Mouse (Mus musculus) intestine, embryonic 14.5 days (tissue): ENCODE data around the gene Ccpg1. TPM values are rescaled to one million over a fixed set of nuclear protein-coding genes. Genes with fewer than 3 reads are reported as not detected.

ENCODE experiments used
- ATAC-seq: fragments of 200-750 bp; cut with Nextera tagmentation; replicated peaks from 2 replicates; pipeline ENCODE4 v1.8.0; 2017; ENCODE audit warnings: low read depth, moderate number of reproducible peaks, moderate TSS enrichment, moderate library complexity; ENCODE audit not compliant: low FRiP score, low TSS enrichment
- DNase-seq: peaks from one replicate; pipeline ENCODE4 v3.0.0-alpha.2; 2018; ENCODE audit warnings: low spot score
- H3K27ac ChIP-seq: fragments of 300-500 bp; sonication (generic); 2 replicates; pipeline ENCODE4 v1.5.1; 2014; ENCODE audit warnings: low read depth, mild to moderate bottlenecking, control low read depth
- H3K27me3 ChIP-seq: fragments of 300-500 bp; sonication (generic); replicated peaks from 2 replicates; pipeline ENCODE4 v1.6.1; 2014; ENCODE audit warnings: low read length, control low read depth; ENCODE audit not compliant: control insufficient read depth, insufficient read depth
- H3K36me3 ChIP-seq: fragments of 300-500 bp; sonication (generic); 2 replicates; pipeline ENCODE4 v1.6.1; 2014; ENCODE audit warnings: low read length, control low read depth; ENCODE audit not compliant: control insufficient read depth, insufficient read depth
- H3K4me1 ChIP-seq: fragments of 300-500 bp; sonication (generic); replicated peaks from 2 replicates; pipeline ENCODE4 v1.6.1; 2014; ENCODE audit warnings: low read length, control low read depth, mixed read lengths; ENCODE audit not compliant: control insufficient read depth, insufficient read depth
- H3K4me2 ChIP-seq: fragments of 300-500 bp; sonication (generic); 2 replicates; pipeline ENCODE4 v1.6.1; 2014; ENCODE audit warnings: low read length
- H3K4me3 ChIP-seq: fragments of 300-500 bp; sonication (generic); 2 replicates; pipeline ENCODE4 v1.5.1; 2014; ENCODE audit warnings: low read depth, low read length, control low read depth, mixed read lengths
- H3K9ac ChIP-seq: fragments of 300-500 bp; sonication (generic); 2 replicates; pipeline ENCODE4 v1.6.1; 2014; ENCODE audit warnings: mild to moderate bottlenecking, low read length
- H3K9me3 ChIP-seq: fragments of 300-500 bp; sonication (generic); 2 replicates; pipeline ENCODE4 v1.6.1; 2016; ENCODE audit warnings: low read length, control low read depth; ENCODE audit not compliant: control insufficient read depth
- WGBS: fragments of 180-500 bp; shearing (Covaris S2); extraction: QIAGEN DNeasy Blood & Tissue Kit; methylation state at CpG from one replicate; pipeline ENCODE4 v1.1.7; 2014; 5-methylcytosine and 5-hydroxymethylcytosine counted together
- polyA plus RNA-seq: library from polyadenylated mRNA; unstranded; fragments of >200 nt; fragmentation: Nextera tagmentation; extraction: Ambion mirVana; gene quantifications from 2 replicates; pipeline ENCODE4 v1.2.1, GENCODE M21; 2014

Ccpg1 gene
- 21.8 and 22.4 TPM in 2 replicates for polyA plus RNA-seq

DNA sequence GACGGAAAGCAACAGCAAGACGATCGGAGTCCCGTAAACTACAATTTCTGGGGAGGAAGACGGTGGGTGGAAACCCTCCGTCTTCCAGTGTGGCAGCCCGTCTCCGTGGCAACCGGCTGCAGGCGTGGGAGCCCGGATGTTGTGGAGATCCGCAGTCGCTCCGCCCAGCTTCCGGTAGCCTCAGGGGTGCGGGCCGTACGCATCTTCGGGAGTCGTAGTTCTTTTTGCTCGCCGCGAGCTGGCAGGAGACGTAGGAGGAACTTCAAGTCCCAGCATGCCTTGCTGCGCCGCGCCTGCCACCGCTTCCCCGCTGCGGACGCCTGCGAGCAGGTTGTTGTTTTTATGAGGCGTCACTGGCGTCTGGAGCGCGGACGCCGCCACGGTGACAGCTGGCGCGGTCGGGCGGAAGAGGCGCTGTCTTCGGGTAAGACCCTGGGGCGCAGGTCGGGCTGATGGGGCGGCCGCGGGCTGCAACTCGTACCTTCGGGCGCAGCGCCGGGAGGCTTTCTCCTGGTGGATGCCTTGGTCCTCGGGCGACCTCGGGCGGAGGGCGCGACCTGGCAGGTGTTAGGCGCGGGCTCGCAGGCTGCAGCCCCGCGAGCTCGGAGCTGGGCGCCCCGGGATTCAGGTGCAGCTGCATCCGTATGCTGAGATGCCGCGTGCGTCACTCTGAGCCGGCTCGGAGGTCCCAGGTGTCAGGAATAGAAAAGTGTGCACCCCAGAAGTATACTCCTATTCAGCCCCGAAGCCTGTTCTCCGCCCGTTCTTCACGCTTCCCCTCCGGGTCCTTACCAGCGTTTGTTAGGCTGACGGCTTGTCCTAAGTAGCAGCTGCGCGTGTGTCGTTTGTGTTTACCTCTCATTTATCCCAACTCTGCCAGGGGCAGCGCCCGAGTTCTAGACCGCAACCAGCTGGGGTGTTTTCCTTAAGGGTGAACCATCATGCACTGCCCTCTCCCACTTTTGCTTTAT is at the start of gene Ccpg1, which contains the start of gene Ccpg1os:
Gene Ccpg1 (plus strand): TSS at position 180 of the 971 bp plus-strand sequence.
Gene Ccpg1os (minus strand): TSS at position 133 of the 971 bp plus-strand sequence.
- ATAC-seq (peak; percentile 100), DNase-seq (peak; percentile 92)
- H3K9me3 ChIP-seq = no peaks in the 10 kb centered on the region
- H3K4me2 ChIP-seq = peak within 1 kb of the TSS; percentile 92
- peaks cover 6% of the 10 kb centered on the region; the same call in 1 of the 2 replicates for H3K4me1 ChIP-seq
- H3K9ac ChIP-seq = peak within 1 kb of the TSS; percentile 63
- H3K36me3 ChIP-seq = no peaks in the 10 kb centered on the region
- H3K27me3 ChIP-seq = no peaks in the 10 kb centered on the region
- under 1% methylated on average over 88 of the region's 88 CpGs for WGBS
- peak within 1 kb of the TSS; percentile 89 for H3K4me3 ChIP-seq
- no peak within 1 kb of the TSS; the same call in 1 of the 2 replicates for H3K27ac ChIP-seq

DNA sequence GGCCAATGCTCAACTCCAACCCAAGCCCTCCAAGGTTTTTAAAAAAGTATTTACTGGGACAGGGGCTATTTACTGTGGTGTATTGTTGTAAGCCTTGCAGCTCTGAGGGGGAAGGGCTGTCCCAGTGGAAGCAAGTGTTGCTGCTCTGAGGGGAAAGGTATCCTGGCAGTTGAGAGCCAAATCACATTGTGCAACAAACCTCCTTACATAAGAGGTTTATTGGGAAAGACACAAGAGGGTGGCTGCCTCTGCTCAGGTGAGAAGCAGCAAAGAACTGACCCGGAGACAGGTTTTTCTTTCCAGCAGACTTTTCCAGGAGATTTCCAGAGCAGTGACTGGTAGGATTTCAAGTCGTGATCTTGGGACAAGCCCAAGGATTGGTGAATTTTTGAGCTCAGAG is 48.9 kb upstream of the Ccpg1 start:
- H3K27me3 ChIP-seq = no peaks in the 10 kb centered on the region
- no peaks in the 10 kb centered on the region for H3K9me3 ChIP-seq
- H3K27ac ChIP-seq = no peak overlapping the region
- H3K9ac ChIP-seq = no peak overlapping the region
- ATAC-seq = no peak
- DNase-seq = no peak
- no peak overlapping the region for H3K4me3 ChIP-seq
- no peak overlapping the region for H3K4me2 ChIP-seq
- no peaks in the 10 kb centered on the region for H3K4me1 ChIP-seq
- 82% methylated on average over 2 of the region's 2 CpGs for WGBS
- no peaks in the 10 kb centered on the region for H3K36me3 ChIP-seq

DNA sequence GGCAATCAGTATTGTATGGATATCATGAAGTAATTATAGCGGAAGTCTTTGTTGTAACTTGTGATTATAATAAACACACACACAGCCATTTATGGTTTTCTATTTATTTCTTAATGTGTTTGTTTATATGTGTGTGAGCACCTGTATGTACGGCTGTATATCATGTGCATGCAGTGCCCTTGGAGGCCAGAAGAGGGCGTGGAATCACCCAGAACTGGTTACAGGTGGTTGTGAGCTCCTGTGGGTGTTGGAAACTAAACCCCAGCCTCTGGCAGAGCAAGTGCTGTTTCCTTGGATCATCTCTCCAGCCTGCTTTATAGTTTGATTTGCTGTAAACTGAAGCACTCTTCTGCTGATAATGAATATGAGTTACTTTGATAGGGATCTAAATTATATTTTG is 41.8 kb upstream of the Ccpg1 start:
- Histone ChIP-seq H3K9ac (no peak overlapping the region), H3K27me3 (no peaks in the 10 kb centered on the region), H3K4me1 (no peaks in the 10 kb centered on the region), H3K9me3 (no peaks in the 10 kb centered on the region), H3K36me3 (peaks cover 25% of the 10 kb centered on the region), H3K4me2 (no peak overlapping the region), H3K27ac (no peak overlapping the region), H3K4me3 (no peak overlapping the region)
- no peak for DNase-seq
- 59% methylated on average over 3 of the region's 3 CpGs for WGBS
- no peak for ATAC-seq

DNA sequence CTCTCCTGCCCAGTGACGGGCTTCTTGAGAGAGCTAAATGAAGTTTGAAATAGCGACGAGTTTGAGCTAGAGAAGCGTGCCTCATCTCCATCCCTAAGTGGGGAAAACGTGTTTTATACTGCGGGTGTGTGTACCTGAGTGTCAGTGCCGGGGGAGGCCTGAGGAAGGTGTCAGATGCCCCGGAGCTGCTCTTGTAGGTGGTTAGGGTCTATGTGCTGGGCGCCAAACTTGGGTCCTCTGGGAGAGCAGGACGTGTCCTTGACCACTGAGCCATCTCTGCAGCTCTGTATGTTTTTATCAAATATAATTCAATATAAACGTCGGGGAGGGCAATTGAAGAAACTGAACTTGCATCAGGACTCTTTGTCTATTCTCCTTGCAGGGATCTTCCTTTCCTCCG is 40.9 kb upstream of the Ccpg1 start:
- WGBS = 93% methylated on average over 13 of the region's 13 CpGs
- Histone ChIP-seq H3K36me3 (peaks cover 25% of the 10 kb centered on the region), H3K4me2 (no peak overlapping the region), H3K9me3 (no peaks in the 10 kb centered on the region), H3K9ac (no peak overlapping the region), H3K27me3 (no peaks in the 10 kb centered on the region), H3K4me1 (no peaks in the 10 kb centered on the region), H3K27ac (no peak overlapping the region), H3K4me3 (no peak overlapping the region)
- no peak for ATAC-seq
- no peak for DNase-seq

DNA sequence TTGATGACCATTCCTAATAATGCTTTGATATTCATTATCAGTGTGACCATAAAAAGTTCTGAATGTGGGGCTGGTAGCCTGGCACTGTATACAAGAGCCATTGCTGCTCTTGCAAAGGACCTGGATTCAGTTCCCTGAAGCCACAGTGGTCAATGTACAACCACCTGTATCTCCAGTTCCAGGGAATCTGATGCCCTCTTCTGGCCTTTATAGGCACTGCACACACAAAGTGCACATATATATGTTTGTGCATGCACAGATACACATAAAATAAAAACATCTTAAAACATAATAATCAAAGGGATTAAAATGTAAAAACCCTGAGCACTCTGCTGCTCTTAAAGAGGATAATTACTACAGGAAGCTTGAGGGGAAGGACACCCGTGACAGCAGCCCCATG is 38.2 kb upstream of the Ccpg1 start:
- H3K9me3 ChIP-seq = no peaks in the 10 kb centered on the region
- ATAC-seq = no peak
- DNase-seq = no peak
- H3K27ac ChIP-seq = no peak overlapping the region
- no peak overlapping the region for H3K4me3 ChIP-seq
- H3K4me1 ChIP-seq = no peaks in the 10 kb centered on the region
- no peak overlapping the region for H3K4me2 ChIP-seq
- H3K36me3 ChIP-seq = peaks cover 25% of the 10 kb centered on the region
- no peak overlapping the region for H3K9ac ChIP-seq
- 96% methylated on average over 1 of the region's 1 CpGs for WGBS
- H3K27me3 ChIP-seq = no peaks in the 10 kb centered on the region

DNA sequence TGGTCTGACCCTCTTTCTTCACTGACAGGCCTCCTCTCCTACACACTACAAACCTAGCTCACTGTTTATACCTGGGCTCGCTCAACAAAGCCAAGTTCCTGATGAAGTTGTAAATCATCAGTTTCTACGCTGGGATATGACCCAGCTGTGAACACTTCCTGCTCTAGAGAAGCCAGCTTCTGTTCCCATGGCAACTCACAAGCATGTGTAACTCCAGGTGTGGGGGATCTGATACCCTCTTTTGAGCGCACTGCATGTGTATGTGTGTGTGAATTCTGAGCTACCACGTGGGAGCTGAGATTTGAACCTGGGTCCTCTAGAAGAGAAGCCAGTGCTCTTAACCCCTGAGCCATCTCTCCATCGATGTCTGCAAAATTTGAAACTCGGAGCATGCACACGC is 35.7 kb upstream of the Ccpg1 start:
- Histone ChIP-seq H3K9me3 (no peaks in the 10 kb centered on the region), H3K9ac (no peak overlapping the region), H3K27me3 (no peaks in the 10 kb centered on the region), H3K27ac (no peak overlapping the region), H3K4me2 (no peak overlapping the region), H3K4me3 (no peak overlapping the region), H3K36me3 (peaks cover 25% of the 10 kb centered on the region), H3K4me1 (no peaks in the 10 kb centered on the region)
- ATAC-seq (peak; percentile 84), DNase-seq (no peak)
- 51% methylated on average over 7 of the region's 7 CpGs for WGBS

DNA sequence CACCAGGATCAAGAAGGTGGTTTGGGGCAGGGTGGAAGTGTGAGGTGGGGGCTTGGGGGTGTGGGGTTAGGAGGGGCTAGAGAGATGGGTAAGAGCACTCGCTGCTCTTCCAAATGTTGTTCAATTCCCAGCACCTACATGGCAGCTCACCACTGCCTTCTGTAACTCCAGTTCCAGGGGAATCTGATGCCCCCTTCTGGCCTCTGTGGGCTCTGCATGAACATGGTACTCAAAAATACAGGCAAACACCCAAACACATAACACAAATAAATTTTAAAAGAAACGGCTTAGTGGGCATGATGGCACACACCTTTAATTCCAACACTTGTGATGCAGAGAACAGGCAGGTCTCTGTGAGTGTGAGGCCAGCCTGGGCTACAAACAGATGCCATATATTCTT is 30.5 kb upstream of the Ccpg1 start:
- H3K9ac ChIP-seq = no peak overlapping the region
- ATAC-seq (no peak), DNase-seq (no peak)
- H3K9me3 ChIP-seq = no peaks in the 10 kb centered on the region
- H3K27me3 ChIP-seq = no peaks in the 10 kb centered on the region
- 0 out of 2 replicates have a peak, but pooled peaks cover 3% of the 10 kb centered on the region for H3K4me1 ChIP-seq
- 44% methylated on average over 2 of the region's 2 CpGs for WGBS
- no peak overlapping the region for H3K4me3 ChIP-seq
- H3K4me2 ChIP-seq = no peak overlapping the region
- no peaks in the 10 kb centered on the region for H3K36me3 ChIP-seq
- H3K27ac ChIP-seq = no peak overlapping the region

DNA sequence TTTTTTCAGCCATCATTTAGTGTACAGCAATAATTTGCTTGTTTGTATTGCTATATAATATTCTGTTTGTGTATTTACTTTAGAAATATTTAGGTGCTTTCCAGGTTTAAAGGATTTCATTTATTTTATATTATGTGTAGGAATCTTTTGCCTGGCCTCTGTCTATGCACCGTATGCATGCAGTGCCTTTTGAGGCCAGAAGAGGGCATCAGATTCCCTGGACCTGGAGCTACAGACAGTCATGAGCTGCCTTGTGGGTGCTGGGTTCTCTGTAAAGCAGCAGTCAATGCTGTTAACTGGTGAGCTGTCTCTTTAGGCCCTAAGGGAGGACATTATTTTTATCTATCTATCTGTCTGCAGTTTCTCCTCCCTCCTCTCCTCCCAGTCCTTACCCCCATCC is 29.7 kb upstream of the Ccpg1 start:
- H3K27ac ChIP-seq = no peak overlapping the region
- no peak overlapping the region for H3K4me2 ChIP-seq
- no peak overlapping the region for H3K9ac ChIP-seq
- H3K27me3 ChIP-seq = no peaks in the 10 kb centered on the region
- WGBS = 8% methylated on average over 1 of the region's 1 CpGs
- DNase-seq (peak; percentile 62), ATAC-seq (no peak)
- no peaks in the 10 kb centered on the region for H3K9me3 ChIP-seq
- H3K4me3 ChIP-seq = no peak overlapping the region
- 0 out of 2 replicates have a peak, but pooled peaks cover 3% of the 10 kb centered on the region for H3K4me1 ChIP-seq
- H3K36me3 ChIP-seq = no peaks in the 10 kb centered on the region
